Mouse (Mus musculus): Measurements from ENCODE around the gene Il17re. TPM values are rescaled to one million over a fixed set of nuclear protein-coding genes. Genes with fewer than 3 reads are reported as not detected.

The Il17re gene
- polyA plus RNA-seq, 1 experiment from 2014 or later = 0.38 TPM

DNA sequence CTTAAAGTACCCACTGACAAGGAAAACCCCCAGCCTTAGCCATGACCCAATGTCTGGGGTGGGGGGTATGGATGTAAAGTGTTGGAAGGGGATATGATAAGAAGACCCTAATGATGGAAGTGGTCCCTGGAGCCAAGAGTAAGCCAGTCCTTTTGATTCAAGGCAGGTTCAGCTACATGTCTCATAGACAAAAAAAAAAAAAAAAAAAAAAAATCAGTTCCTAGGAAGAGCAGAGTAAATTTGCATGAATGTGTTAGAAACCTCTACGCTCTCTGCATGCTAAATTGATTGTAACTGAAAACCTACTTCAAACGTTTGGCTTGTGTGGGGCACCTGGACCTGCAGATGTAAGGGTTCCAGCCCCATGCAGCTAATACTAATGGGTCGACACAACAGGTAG is 26.5 kb upstream of the Il17re start:
- WGBS = 55% methylated on average over 3 of the region's 3 CpGs
- H3K27ac ChIP-seq (replicated peaks) = no peak overlapping the region

DNA sequence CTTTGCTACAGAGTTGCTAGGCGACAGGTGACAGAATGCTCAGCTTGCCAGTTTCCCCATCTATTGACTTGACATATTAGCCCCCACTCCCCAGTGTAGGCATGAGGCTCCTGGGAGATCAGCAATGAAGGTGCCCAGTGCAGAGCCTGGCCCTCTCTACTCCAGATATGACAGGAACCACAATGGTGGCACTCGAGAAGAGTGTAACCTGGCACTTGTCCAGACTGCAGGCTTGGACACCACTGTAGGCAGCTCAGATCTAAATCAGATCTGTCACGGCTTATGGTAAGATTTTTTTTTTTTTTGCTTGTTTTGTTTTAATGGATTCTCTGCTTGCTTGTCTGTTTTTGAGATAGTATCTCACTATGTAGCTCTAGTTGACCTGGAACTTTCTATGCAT is 24.6 kb upstream of the Il17re start:
- no peak overlapping the region for H3K4me3 ChIP-seq
- no peaks in the 10 kb centered on the region for H3K4me1 ChIP-seq (replicated peaks)
- H3K36me3 ChIP-seq = no peaks in the 10 kb centered on the region
- ATAC-seq (ENCODE audit: low read depth) = no peak
- no peaks in the 10 kb centered on the region for H3K27me3 ChIP-seq
- H3K27ac ChIP-seq (replicated peaks) = no peak overlapping the region
- no peaks in the 10 kb centered on the region for H3K9me3 ChIP-seq
- 77% methylated on average over 3 of the region's 3 CpGs for WGBS
- H3K9ac ChIP-seq = no peak overlapping the region
- no peak overlapping the region for H3K4me2 ChIP-seq

More for the DNA sequence above, 26.5 kb upstream of the Il17re start:
- Histone ChIP-seq H3K9me3 (no peaks in the 10 kb centered on the region), H3K9ac (no peak overlapping the region), H3K4me3 (no peak overlapping the region), H3K4me2 (no peak overlapping the region), H3K27me3 (no peaks in the 10 kb centered on the region), H3K36me3 (no peaks in the 10 kb centered on the region), H3K4me1 (replicated peaks) (no peaks in the 10 kb centered on the region)
- ATAC-seq (ENCODE audit: low read depth) = no peak

DNA sequence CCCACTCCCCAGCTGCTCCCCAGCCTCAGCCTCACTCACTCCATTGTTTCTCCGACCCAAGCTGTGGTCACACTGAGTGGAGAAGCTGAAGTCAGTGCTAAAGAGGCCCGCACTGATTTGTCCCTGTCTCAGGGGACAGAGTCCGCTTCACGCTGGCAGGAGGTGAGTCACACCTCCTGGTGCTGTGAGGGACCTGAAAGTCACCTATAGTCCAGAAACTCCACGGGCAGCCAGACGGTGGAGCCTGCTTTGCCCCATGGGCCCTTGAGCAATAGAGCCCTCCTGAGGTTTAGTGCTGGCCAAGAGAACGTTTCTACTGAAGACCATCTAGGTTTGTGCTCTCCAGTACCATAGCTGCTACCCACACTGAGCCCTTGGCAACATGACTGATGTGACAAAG is 23.6 kb upstream of the Il17re start:
- H3K36me3 ChIP-seq = no peaks in the 10 kb centered on the region
- H3K27ac ChIP-seq (replicated peaks) = no peak overlapping the region
- H3K9ac ChIP-seq = no peak overlapping the region
- no peak overlapping the region for H3K4me3 ChIP-seq
- 74% methylated on average over 7 of the region's 7 CpGs for WGBS
- no peaks in the 10 kb centered on the region for H3K27me3 ChIP-seq
- H3K4me2 ChIP-seq = no peak overlapping the region
- ATAC-seq (ENCODE audit: low read depth) = no peak
- H3K9me3 ChIP-seq = no peaks in the 10 kb centered on the region
- no peaks in the 10 kb centered on the region for H3K4me1 ChIP-seq (replicated peaks)

DNA sequence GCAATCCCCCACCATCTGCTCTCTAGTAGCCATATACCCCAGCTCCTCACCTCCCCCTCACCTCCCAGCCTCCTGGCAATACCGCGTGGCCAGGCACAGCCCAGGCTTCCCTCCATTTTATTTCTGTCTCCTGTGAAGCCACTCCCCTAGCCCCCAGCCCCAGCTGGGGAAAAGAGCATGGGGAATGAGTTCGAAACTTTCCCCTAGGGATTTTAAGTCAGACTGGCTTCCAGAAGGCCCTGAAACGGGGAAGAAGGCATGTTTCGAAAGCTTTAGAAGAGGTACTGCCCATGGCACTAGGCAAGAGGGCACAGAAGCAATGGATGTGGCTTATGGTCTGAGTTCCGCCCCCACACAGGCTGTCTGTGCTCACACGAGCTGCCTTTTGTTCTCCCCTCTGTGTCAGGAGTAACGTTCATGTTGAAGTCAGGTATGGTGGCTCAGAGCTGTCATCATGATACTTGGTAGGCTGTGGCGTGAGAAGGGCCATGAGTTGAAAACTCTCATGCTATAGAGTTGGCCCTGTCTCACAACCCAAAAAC is 22.5 kb upstream of the Il17re start, which contains the start of gene Cidec:
Gene Cidec (minus strand): TSS at position 97 of the 542 bp plus-strand sequence.
- no peak for ATAC-seq (ENCODE audit: low read depth)
- H3K27ac ChIP-seq (replicated peaks) = no peak within 1 kb of the TSS
- no peak within 1 kb of the TSS for H3K9ac ChIP-seq
- H3K27me3 ChIP-seq = no peaks in the 10 kb centered on the region
- H3K9me3 ChIP-seq = no peaks in the 10 kb centered on the region
- 72% methylated on average over 9 of the region's 9 CpGs for WGBS
- H3K4me2 ChIP-seq = no peak within 1 kb of the TSS
- H3K4me3 ChIP-seq = no peak within 1 kb of the TSS
- no peaks in the 10 kb centered on the region for H3K4me1 ChIP-seq (replicated peaks)
- H3K36me3 ChIP-seq = no peaks in the 10 kb centered on the region

DNA sequence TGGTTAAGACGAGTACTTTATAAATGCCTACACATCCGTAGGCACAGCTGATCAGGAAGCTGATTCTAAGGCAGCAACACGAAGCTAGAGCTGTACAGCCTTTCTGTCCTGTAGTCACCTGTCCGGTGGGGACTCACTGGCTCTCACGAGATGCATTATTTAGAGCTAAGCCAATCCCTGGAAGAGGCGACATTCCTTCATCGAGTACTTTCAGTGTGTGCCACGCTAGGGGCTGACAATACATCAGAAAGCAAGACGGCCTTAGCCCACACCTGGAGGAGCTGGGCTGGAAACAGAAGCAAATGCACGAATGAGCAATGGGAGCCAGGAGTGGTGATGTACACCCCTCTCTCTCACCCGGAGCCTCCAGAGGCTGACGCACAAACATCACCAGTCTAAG is 21.1 kb upstream of the Il17re start:
- H3K9ac ChIP-seq = no peak overlapping the region
- 79% methylated on average over 12 of the region's 12 CpGs for WGBS
- no peak for ATAC-seq (ENCODE audit: low read depth)

DNA sequence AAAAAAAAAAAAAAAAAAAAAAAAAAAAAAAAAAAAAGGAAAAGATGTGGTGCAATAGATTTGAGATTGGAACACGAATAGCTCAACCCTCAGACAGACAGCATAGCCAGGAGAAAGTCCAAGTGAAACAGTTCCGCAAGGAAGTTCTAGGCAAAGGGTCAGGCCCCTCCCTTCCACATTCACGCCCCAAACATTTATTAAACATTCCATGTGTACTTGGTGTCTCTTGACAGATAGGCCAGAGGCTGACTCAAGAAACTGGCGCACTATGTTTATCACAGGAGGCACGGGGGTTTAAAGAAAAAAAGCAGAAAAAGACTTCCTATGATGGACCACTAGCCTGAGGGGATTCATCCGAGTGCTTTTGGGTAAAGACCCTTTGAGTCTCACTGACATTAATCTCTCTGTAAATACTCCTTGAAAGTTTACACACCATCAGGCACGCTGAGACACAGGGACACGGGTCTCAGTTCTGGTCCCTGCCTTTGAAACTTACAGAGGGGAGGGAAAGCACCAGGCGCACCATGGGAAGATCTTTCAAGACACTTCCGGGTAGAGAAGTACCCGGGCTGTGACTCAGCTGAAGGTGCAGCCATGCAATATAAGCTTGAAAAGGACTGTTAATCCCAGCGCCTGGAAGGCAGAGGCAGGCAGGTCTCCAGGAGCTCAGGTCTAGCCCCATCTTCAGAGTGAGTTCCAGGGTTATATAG is 19.4 kb upstream of the Il17re start:
- Histone ChIP-seq H3K4me2 (no peak overlapping the region), H3K4me1 (replicated peaks) (peaks cover 13% of the 10 kb centered on the region), H3K36me3 (no peaks in the 10 kb centered on the region), H3K27me3 (no peaks in the 10 kb centered on the region), H3K27ac (replicated peaks) (no peak overlapping the region), H3K9me3 (no peaks in the 10 kb centered on the region), H3K9ac (no peak overlapping the region), H3K4me3 (no peak overlapping the region)
- WGBS = 62% methylated on average over 12 of the region's 12 CpGs
- no peak for ATAC-seq (ENCODE audit: low read depth)

More for the DNA sequence above, 21.1 kb upstream of the Il17re start:
- Histone ChIP-seq H3K9me3 (no peaks in the 10 kb centered on the region), H3K4me1 (replicated peaks) (0 out of 2 replicates have a peak, but pooled peaks cover 3% of the 10 kb centered on the region), H3K27ac (replicated peaks) (no peak overlapping the region), H3K4me2 (no peak overlapping the region), H3K4me3 (no peak overlapping the region), H3K36me3 (no peaks in the 10 kb centered on the region), H3K27me3 (no peaks in the 10 kb centered on the region)

DNA sequence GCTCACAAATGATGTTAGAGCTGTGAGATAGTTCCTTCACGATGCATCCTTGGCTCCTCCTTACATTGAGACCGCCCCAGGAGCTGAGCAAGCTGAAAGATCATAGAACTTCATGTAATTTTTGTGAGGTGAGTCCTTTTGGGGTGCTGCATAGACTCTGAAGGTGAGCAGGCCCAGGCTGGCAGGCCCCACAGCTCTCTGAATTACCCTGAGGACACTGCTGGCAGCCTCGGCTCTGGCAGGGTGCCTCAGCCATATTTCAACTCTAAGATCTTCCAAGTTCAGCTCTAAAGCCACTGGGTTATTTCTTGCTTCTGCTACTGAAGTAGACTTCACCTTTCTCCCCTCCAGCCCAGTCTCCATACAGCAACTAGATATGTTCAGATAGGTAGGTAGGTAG is 17.6 kb upstream of the Il17re start:
- peaks cover 13% of the 10 kb centered on the region for H3K4me1 ChIP-seq (replicated peaks)
- H3K27me3 ChIP-seq = no peaks in the 10 kb centered on the region
- H3K27ac ChIP-seq (replicated peaks) = no peak overlapping the region
- H3K9ac ChIP-seq = no peak overlapping the region
- H3K9me3 ChIP-seq = no peaks in the 10 kb centered on the region
- 87% methylated on average over 3 of the region's 3 CpGs for WGBS
- H3K4me3 ChIP-seq = no peak overlapping the region
- no peaks in the 10 kb centered on the region for H3K36me3 ChIP-seq
- no peak overlapping the region for H3K4me2 ChIP-seq
- ATAC-seq (ENCODE audit: low read depth) = no peak

DNA sequence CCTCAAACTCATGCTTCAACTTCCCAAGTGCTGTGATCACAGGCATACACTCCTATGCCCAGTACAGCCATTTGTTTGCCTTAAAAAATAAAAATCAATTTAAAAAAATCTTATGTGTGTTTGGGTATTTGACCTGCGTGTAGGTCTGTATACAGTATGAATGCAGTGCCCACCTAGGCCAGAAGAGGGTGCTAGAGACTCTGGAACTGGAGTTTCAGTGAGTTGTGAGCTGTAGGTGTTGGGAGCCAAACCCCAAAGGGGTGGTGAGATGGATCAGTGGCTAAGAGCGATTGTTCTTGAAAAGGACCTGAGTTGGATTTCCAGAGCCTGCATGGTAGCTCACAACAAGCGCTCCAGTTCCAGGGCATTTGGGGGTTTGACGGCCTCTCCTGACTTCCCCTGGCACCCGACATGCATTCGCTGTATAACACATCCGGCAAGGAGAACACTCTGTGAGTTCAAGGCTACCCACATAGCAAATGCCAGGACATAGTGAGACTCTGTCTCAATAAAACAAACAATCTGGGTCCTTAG is 17.1 kb upstream of the Il17re start:
- Histone ChIP-seq H3K36me3 (0 out of 2 replicates have a peak, but pooled peaks cover under 1% of the 10 kb centered on the region), H3K4me1 (replicated peaks) (peaks cover 13% of the 10 kb centered on the region), H3K9ac (no peak overlapping the region), H3K4me2 (no peak overlapping the region), H3K27me3 (no peaks in the 10 kb centered on the region), H3K9me3 (no peaks in the 10 kb centered on the region), H3K27ac (replicated peaks) (no peak overlapping the region), H3K4me3 (no peak overlapping the region)
- ATAC-seq (ENCODE audit: low read depth) = no peak; the same call in 1 of the 2 replicates
- WGBS = 53% methylated on average over 7 of the region's 7 CpGs

DNA sequence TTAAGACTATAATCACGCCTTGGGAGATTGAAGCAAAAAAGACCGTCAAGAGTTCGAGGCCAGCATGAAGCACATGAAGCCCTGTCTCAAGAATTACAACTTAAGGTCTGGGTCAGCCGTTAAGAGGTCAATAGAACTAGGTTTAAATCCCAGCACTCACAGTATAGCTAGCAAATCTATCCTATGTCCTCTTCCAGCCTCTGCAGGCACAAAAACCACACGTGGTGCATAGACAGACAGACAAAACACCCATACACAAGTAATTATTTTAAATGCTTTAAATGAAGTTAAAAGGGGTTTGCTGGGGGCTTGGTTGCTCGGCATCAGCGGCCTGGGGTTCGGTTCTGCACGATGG is 16.2 kb upstream of the Il17re start:
- Histone ChIP-seq H3K4me1 (replicated peaks) (peaks cover 13% of the 10 kb centered on the region), H3K4me2 (peak overlapping the region; percentile 77), H3K36me3 (peaks cover 9% of the 10 kb centered on the region), H3K9me3 (no peaks in the 10 kb centered on the region), H3K9ac (peak overlapping the region; percentile 91), H3K27me3 (no peaks in the 10 kb centered on the region), H3K4me3 (peak overlapping the region; percentile 84), H3K27ac (replicated peaks) (peak overlapping the region; percentile 64; the same call in 1 of the 2 replicates)
- 41% methylated on average over 9 of the region's 9 CpGs for WGBS
- ATAC-seq (ENCODE audit: low read depth) = peak; percentile 38

DNA sequence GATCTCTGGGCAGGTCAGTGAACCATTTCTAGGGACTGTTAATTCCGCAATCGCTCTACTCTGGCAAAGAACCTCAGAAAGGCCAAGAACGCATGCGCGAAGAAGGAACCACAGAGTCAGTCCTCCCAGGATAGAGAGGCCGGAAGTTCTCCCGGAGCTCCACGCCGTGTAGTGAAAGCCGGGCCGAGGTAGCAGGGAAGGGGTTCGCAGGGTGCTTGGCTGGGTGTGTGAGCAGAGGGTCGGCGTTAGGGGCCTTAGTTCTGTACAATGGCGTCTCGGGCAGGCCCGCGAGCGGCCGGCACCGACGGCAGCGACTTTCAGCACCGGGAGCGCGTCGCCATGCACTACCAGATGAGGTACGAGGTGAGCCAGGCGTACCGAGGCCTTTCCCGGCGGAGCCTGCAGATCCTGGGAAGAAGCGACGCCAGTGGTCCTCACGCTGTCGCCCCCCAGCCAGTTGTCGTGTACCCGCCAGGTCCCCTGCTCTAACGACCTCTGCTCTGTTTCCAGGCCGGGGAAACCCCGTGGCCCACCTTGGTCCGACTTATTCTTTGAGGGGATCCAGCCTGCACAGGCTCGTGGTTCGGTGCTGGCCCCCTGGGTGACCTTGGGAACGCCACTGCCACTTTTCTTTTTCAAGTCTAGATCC is 15.7 kb upstream of the Il17re start, which contains the start of gene Jagn1:
Gene Jagn1 (plus strand): TSS at position 128 of the 649 bp plus-strand sequence.
- peak within 1 kb of the TSS; percentile 77 for H3K27ac ChIP-seq (replicated peaks)
- peaks cover 13% of the 10 kb centered on the region for H3K4me1 ChIP-seq (replicated peaks)
- WGBS = 1% methylated on average over 45 of the region's 45 CpGs
- H3K9me3 ChIP-seq = no peaks in the 10 kb centered on the region
- peaks cover 14% of the 10 kb centered on the region for H3K36me3 ChIP-seq
- ATAC-seq (ENCODE audit: low read depth) = peak; percentile 95
- H3K4me3 ChIP-seq = peak within 1 kb of the TSS; percentile 84
- H3K4me2 ChIP-seq = peak within 1 kb of the TSS; percentile 77
- peak within 1 kb of the TSS; percentile 91 for H3K9ac ChIP-seq
- no peaks in the 10 kb centered on the region for H3K27me3 ChIP-seq

DNA sequence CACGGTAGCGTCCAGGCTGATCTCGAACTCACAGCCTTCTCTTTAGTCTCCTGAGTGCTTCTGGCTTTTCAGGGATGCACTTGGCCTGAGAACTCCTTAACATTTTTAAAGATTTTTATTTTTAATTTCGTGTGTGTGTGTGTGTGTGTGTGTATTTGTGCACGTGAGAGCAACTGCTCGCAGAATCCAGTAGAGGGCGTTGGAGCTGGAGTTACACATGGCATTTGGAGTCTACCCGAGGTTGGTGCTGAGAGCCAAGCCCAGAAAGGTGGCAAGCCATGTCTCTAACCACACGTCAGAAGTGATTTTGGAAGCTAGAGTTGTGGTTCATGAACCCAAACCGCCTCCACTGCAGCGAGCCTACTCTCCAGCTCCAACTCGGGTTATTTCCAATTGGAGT is 15.2 kb upstream of the Il17re start:
- Histone ChIP-seq H3K4me3 (peak overlapping the region; percentile 84), H3K4me1 (replicated peaks) (peaks cover 13% of the 10 kb centered on the region), H3K27ac (replicated peaks) (0 out of 2 replicates have a peak overlapping the region, but pooled peaks have one; percentile 77), H3K9me3 (no peaks in the 10 kb centered on the region), H3K36me3 (peaks cover 19% of the 10 kb centered on the region), H3K9ac (peak overlapping the region; percentile 91), H3K4me2 (peak overlapping the region; percentile 77), H3K27me3 (no peaks in the 10 kb centered on the region)
- 50% methylated on average over 12 of the region's 12 CpGs for WGBS
- ATAC-seq (ENCODE audit: low read depth) = no peak
